In the genomic region with DNA sequence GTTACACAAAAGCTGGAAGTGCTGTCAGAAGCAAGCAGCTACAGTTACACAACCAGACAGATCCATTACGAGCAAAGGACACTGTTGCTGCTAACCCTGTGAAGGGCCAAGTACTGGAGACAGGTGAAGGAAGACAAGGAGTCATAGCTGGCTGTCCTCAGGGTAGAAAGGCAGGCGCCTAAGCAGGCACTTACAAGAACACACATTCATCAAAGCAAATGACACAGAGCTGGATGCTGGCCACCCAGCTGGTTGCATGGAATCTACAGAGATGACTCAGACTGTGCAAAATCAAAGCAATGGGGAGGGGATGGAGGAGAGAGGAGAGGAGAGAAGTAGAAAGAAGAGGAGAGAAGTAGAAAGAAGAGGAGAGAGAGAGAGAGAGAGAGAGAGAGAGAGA, we compare ENCODE assay signal across 9 mouse cellular contexts.
DNase-seq lines count a peak whose midpoint lies in the region.
"Had no signal": no experiment of that assay in that cellular context is flagged by ENCODE, and none has a peak within 500 bp of the region (broad histone marks: within the 10 kb centered on the region; RNA-seq: fewer than 3 reads in every experiment).

No protein-coding gene starts in this region.

- no peaks in the 10 kb centered on the region for H3K9me3 ChIP-seq in heart, embryonic 10.5 days
- H3K9me3 ChIP-seq: midbrain, embryonic 13.5 days had no signal

- DNase-seq in heart, adult 18-20 months, result peak; percentile 20 to 24
- DNase-seq in heart, embryonic 10.5 days (ENCODE audit: low spot score), result no peak
- DNase-seq in 3134 (ENCODE audit: extremely low read depth, insufficient read length, low spot score) (peak; percentile 59), MN1 (ENCODE audit: low spot score) (no peak)
- DNase-seq in fibroblast of lung, adult 2 months (ENCODE audit: low read depth), result peak; percentile 85
- DNase-seq in lung, adult 18-20 months, result peak; percentile 22 to 29
- no peak for DNase-seq in spleen, adult 12 weeks (ENCODE audit: low spot score)
- no peak for DNase-seq in spleen, postnatal 4 days (ENCODE audit: low spot score in 2 of 2)

- 57% methylated on average over 2 of the region's 2 CpGs for WGBS in heart, embryonic 10.5 days

- no peak overlapping the region for H3K4me3 ChIP-seq in heart, embryonic 10.5 days
- H3K4me3 ChIP-seq: midbrain, embryonic 13.5 days had no signal

- H3K27me3 ChIP-seq in heart, embryonic 10.5 days (ENCODE audit: insufficient read depth, poor library complexity, severe bottlenecking), result no peaks in the 10 kb centered on the region
- H3K27me3 ChIP-seq: midbrain, embryonic 13.5 days had no signal

- H3K36me3 ChIP-seq in heart, embryonic 10.5 days, result no peaks in the 10 kb centered on the region
- H3K36me3 ChIP-seq: midbrain, embryonic 13.5 days had no signal

- no peaks in the 10 kb centered on the region for H3K4me1 ChIP-seq in heart, embryonic 10.5 days
- H3K4me1 ChIP-seq: midbrain, embryonic 13.5 days had no signal

- no peak overlapping the region for H3K27ac ChIP-seq in heart, embryonic 10.5 days
- H3K27ac ChIP-seq: midbrain, embryonic 13.5 days had no signal

Comparison
In these comparisons a context has a peak if more than half of its experiments do, and no peak if none do; other contexts are left out.
1. DNase-seq: peak in heart, adult 18-20 months (2 of 2), 3134 (single experiment), fibroblast of lung, adult 2 months (single experiment) and lung, adult 18-20 months (2 of 2); none in heart, embryonic 10.5 days (single experiment), MN1 (single experiment), spleen, adult 12 weeks (single experiment) and spleen, postnatal 4 days (0 of 2).